Mouse (Mus musculus) brown adipose tissue, adult 24 weeks (tissue): ENCODE results near the gene Alyref. TPM values are rescaled to one million over a fixed set of nuclear protein-coding genes. Genes with fewer than 3 reads are reported as not detected.
A peak's percentile ranks its signal among the peaks of the same experiment; 100 is the strongest.
"Not testable (repeated sequence)": the region's sequence is repeated elsewhere in the genome, so short reads cannot be mapped to it uniquely, and the experiment has no call there.

Experiments used
- H3K27ac ChIP-seq: fragments of 200-500 bp; replicated peaks from 2 replicates; pipeline ENCODE4 v1.5.1; 2012; ENCODE audit warnings: low read depth, mild to moderate bottlenecking, low read length
- H3K4me1 ChIP-seq: fragments of 200-500 bp; 2 replicates; pipeline ENCODE4 v1.6.1; 2012; ENCODE audit warnings: low read length, mixed read lengths; ENCODE audit not compliant: control insufficient read depth, insufficient read depth, insufficient read length
- H3K4me3 ChIP-seq: fragments of 200-500 bp; 2 replicates; pipeline ENCODE4 v1.5.1; 2012; ENCODE audit warnings: low read depth, mild to moderate bottlenecking, low read length, moderate library complexity; ENCODE audit not compliant: insufficient read depth
- polyA plus RNA-seq: library from polyadenylated mRNA; stranded (reverse); fragments of >200 nt; gene quantifications from 2 replicates; pipeline ENCODE4 v1.2.4, GENCODE M21; 2012; ENCODE audit not compliant: missing spikeins, insufficient read depth, insufficient read length

Alyref gene
- polyA plus RNA-seq, 1 experiment = 49.2 TPM

DNA sequence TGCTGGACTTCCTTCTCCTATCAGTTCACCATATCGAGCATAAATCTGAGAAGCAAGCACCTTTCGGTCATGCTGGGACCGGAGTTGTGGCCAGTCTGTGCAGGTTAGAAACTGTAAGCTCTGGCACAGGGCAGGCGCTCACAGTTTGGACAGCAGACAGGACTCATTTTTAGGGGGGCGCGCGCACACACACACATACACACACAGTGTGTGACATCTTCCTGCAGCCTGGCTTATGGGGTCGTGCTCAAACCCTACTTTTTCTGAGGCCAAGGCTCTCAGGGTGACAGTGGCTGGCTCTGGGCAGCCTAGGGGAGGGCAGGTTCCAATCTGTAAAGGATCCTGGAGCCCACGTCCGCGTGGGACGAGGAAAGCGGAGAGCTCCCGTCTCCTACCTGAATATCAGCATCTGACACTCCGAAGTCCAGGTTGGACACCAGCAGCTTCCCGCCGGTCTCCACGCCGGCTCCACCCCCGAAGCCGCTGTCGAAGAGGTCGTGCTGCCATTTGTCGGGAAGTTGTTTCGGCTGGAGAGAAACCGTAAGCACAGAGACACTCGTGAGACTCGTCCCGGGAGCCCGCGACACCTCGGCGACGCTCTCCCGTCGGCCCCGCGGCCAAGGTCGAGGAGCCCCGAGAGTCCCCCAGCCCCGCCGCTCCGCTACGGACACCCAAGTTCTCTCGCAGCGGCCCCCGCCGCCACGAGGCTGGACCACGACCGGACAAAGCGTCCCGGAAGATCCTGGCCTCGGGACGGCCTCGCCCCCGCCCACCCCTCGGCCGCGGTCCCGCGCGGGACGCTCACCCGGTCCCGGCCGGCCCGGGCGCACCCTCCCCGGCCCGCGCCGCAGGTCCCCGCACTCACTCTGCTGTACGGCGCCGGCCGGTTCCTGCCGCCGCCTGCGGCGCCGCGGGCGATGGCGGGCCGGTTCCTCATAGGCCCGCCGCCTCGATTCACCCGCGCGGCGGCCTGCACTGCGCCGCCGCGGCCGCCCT, 627 bp downstream of the Alyref start:
- Histone ChIP-seq H3K27ac (0 out of 2 replicates have a peak overlapping the region, but pooled peaks have one; percentile 42), H3K4me1 (peaks cover 10% of the 10 kb centered on the region), H3K4me3 (peak overlapping the region; percentile 70)

DNA sequence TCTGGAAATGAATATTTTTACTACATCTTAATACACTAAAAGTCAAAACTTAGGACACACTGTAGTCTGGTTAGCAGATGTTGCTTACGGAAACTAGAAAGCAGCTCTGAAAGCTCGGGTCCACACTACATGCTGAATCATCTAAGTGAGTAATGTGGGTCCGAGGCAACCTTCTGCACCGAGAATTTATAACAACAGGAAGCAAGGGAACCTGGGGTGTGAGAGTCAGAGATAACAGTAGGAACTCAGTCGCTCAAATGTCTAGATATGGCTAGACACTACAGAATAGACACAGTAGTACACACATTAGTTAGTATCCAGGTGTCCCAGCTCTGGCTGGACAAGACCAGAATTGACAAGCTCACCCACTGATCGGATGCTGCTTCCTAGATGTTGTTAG, 9.6 kb downstream of the Alyref start:
- no peaks in the 10 kb centered on the region for H3K4me1 ChIP-seq
- no peak overlapping the region for H3K4me3 ChIP-seq
- H3K27ac ChIP-seq = no peak overlapping the region

DNA sequence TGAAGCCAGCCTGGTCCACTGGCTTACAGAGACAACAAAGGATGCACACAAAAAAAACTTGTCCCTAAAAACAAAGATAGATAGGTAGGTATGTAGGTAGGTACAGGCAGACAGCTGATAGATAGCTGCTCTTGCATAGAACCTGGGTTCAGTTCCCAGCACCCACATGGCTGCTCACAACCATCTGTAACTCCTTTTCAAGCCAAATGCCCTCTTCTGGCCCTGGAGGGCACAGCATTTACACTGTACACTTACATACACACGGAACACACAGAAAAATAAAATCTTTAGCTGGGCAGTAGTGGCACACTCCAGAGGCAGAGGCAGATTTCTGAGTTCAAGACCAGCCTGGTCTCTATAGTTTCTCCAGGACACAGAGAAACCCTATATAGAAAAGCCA, 14.2 kb downstream of the Alyref start:
- Histone ChIP-seq H3K4me1 (0 out of 2 replicates have a peak, but pooled peaks cover 3% of the 10 kb centered on the region), H3K27ac (no peak overlapping the region), H3K4me3 (no peak overlapping the region)

DNA sequence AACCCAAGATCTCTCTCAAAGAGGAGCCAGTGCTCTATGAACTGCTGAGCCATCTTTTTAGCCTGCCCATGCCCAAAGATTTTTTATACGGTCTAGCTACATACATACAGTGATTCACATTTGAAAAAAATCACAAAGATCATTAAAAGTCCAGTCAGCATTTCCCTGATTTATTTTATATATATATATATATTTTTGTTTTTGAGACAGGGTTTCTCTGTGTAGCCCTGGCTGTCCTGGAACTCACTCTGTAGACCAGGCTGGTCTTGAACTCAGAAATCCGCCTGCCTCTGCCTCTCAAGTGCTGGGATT, 15.2 kb downstream of the Alyref start:
- H3K4me1 ChIP-seq, H3K27ac ChIP-seq, H3K4me3 ChIP-seq: not testable (repeated sequence)

DNA sequence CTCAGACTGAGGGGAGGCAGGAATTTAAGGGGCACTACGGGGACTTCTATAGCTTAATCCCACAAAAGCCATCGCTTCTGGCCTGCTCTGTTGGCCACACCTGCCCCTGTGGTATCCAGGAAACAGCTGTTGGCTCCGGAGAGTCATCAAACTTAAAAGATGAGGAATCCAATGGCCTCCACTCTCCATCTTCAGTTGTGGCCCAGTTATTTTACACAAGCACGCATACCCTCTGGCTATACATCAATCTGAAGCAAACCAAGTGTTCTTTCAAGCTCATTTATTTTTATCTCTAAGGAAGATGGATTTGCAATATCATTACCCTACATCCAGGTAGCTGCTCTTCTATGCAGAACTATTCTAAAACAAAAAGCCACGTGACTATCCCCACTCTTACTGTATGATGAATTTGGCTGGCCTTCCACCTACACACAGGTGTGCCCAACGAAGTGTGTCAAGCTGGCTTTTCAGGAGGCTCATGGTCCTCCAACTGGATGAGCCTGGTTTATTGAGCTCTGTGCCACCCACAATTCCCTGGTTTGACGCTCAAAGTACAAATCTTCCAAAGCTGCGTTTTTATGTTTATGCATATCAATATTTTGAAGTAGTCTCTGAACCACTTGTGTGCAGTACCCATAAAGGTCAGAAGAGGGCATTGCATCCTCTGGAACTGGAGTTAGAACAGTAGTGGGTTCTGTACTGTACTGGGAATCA, 15.7 kb downstream of the Alyref start:
- Histone ChIP-seq H3K4me3 (peak overlapping the region; percentile 97), H3K27ac (peak overlapping the region; percentile 96), H3K4me1 (0 out of 2 replicates have a peak, but pooled peaks cover 3% of the 10 kb centered on the region)

DNA sequence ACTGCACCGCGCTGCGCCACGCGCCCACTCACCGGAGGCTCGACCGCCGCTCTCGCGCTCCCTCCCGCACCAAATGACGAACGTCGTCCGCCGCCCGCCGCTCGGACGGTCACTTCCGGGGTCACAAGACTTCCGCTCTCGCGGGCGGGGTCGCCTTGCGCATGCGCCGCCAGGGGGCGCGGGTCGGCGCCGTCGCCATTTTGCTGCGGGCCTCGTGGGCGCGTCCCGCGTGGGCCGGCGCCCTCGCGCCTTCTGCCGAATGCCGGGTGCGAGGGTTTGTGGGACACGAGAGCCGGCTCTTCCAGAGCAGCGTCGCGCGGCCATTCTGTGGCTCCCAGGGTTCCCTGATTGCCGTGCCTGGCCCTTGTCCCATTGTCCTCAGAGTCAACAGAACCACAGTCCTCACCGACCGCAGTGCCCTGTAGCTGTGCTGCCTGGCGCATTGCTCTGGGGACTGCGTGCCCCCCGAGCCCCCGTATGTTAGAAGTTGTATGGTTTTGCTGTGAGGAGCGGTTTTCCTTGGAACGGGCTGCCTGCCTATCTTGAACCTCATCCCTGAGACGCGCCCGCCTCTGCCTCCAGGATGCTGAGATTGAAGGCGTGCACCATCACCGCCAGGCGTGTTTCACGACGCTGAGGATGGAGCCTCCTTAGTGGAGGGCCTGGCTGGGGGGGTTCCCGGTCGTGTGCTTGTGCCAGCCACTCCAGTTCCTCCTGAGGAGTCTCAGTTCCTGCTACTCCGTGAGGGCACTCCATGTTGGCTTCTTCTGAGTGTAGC, 16.5 kb downstream of the Alyref start, which contains the start of gene Arhgdia:
Arhgdia (minus strand) TSS at position 135 of the 778 bp plus-strand sequence.
- peak within 1 kb of the TSS; percentile 96 for H3K27ac ChIP-seq
- H3K4me1 ChIP-seq = 0 out of 2 replicates have a peak, but pooled peaks cover 3% of the 10 kb centered on the region
- H3K4me3 ChIP-seq = peak within 1 kb of the TSS; percentile 97

DNA sequence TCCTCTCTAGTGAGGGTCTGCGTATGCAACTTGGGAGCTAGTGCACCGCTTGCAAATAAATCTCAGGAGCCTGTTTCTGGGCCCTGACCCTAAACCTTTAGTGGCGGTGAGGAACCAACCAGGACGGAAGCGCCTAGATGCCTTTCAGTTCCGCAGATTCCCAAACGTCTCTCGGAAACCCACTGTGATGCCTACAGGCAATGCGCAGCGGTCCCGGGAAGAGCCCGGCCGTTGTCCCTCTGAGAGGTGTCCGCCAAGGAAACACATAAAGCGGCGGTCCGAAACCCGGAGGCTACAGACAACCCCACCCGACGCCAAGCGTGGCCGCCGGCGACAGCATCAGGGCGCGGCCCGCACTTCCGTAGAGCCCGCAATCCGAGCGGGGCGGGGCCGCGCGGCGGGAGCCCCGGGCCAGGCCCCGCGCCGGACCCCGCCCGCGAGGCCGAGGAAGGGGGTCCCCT, 17.3 kb downstream of the Alyref start:
- Histone ChIP-seq H3K4me3 (peak overlapping the region; percentile 97), H3K4me1 (0 out of 2 replicates have a peak, but pooled peaks cover 3% of the 10 kb centered on the region), H3K27ac (peak overlapping the region; percentile 93)

DNA sequence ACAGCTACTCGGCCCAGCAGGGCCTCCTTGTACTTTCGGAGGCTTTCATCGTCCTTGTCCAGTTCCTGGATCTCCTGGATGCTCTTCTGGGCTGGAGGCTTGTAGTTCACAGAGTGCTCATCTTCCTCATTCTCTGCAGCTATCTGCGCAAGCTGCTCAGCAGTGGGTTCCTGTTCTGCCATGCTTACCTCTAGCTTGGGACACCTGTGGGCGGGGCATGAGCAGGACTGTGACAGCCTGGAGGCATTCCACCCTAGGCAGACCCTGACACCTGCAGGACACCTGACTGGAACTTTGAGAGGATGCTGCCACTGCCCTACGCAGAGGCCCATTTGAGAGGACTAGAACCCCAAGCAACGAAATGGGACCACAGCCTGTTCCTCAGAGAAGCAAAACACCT, 18.0 kb downstream of the Alyref start:
- peak overlapping the region; percentile 97 for H3K4me3 ChIP-seq

DNA sequence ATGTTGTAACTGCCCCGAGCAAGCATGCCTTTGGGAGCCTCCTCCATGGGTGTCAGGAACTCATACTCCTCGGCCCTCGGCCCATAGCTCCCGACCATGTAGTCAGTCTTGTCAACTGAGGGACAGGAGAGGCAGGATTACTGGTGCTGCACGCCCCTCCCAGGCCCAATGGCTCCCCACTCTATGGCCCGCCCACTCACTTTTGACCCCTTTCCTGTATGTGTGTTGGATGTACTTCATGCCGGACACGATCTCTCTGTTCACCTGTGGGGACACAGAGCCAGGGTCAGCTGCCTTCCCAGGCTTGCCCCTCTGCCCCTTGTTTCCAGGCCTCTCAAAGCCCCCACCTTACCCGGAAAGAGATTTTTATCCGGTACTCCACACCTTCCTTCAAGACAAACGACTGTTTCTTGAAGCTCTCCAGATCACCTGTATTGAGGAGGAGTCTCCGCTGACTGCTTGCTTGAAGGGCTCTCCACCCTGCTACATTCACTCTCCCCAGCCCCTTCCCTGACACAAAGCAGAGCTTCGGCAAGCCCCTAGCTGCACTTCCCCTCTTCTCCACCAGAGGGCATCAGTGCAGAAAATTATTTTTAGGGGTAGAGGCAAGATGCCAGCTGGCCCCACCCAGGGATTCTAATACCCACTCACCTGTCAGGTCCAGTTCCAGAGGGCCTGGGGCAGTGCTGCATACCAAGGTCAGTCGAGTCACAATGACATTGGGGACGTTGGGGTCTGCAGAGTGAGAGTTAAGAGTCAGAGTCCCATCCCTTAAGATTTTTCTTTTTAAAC, 18.7 kb downstream of the Alyref start:
- no peak overlapping the region for H3K27ac ChIP-seq
- 0 out of 2 replicates have a peak, but pooled peaks cover 3% of the 10 kb centered on the region for H3K4me1 ChIP-seq

More for the DNA sequence above, 18.0 kb downstream of the Alyref start:
- H3K4me1 ChIP-seq = 0 out of 2 replicates have a peak, but pooled peaks cover 3% of the 10 kb centered on the region
- peak overlapping the region; percentile 93; the same call in 1 of the 2 replicates for H3K27ac ChIP-seq

DNA sequence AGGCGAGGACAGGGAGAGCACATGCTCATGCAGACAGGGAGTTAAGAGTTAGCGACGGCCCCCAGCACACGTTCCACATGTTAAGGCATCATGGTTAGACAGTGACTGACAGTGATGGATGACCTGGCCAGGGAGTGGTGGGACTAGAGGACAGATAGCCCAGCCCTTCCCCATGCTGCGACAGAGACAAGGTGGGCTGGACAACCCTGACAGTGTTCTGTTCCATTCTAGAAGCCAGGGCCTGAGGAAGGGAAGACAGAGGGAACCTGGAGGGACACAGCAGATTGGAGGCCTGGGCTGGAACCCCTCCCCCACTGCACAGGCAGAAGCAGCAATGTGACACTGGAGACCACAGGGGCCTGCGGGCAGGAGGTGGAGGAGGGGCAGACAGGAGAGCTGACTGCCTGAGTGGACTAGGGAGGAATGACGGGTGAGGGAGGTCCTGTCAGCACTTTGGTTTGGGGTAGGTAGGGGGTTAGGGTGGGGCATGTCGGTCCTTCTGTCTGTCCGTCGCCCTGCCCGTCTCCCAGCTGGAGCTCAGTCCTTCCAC, 19.4 kb downstream of the Alyref start:
- Histone ChIP-seq H3K4me1 (0 out of 2 replicates have a peak, but pooled peaks cover 3% of the 10 kb centered on the region), H3K27ac (no peak overlapping the region), H3K4me3 (no peak overlapping the region)

More for the DNA sequence above, 18.7 kb downstream of the Alyref start:
- H3K4me3 ChIP-seq = peak overlapping the region; percentile 97

DNA sequence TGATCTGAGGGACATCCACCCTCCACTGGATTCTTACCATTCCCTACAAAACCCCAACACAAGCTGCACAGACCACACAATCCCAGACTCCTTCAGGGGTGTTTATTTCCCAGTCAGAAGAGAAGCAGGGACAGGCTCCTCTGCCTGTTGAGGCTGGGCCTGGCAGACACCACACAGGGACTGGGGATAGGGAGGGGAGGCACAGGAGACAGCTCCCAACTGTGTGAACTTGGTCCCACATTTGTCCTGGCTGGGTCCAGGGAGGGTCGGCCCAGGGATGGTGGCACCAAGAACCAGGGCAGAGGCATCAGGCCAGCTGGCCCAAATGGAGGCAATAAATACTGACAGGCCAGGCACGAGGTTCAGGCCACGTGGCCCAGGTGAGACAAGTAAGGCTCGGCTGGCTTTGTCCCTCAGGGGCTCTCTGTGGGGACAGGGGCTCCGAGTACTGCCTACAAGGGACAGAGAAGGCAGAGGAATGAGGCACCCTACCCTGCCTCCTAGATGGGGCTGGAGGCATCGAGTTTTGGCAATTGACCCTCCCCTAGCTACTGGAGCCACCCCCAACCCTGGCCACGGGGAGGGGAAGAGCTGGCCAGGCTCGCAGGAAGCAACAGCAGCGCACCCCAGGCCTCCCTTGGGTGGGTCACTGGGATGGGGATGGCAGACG, 20.0 kb downstream of the Alyref start:
- H3K27ac ChIP-seq = no peak overlapping the region
- H3K4me1 ChIP-seq = 0 out of 2 replicates have a peak, but pooled peaks cover 3% of the 10 kb centered on the region
- H3K4me3 ChIP-seq = no peak overlapping the region

DNA sequence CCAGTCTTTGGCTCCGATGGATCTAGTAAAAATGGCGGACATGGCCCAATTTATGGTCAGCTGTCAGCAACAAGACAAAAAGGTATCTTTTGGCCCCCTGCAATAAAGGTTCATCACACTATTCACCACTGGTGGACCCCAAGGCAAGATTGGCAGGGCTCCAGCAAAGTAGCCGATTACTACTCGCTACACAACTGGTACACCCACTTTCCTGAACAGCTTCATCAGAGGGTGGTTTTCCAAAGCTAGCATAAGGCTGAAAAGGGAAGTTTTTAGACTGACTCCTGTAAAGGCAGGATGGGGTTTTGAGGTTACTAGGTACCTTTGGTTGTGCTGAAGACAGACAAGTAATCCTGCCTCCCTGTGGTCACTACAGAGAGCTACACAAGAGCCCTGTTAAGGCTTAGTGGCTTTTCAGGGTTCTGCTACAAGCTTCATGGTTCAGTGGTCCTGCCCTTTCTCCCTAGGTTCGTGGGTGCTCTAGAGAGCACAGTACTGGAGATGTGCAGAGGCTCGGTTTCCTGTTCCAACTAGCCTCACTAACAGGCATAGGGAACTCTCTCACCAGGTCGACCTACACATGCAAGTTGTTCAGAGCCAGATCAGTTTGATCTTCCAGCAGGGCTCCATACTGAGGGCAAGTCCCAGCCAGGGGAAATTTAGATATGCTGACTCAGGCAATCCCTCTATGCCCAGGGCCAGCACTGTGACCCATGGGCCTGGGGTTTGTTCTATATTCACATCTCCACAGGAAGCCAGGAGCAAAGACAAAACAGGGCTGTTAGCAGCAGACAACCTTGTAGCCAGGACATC, 20.7 kb downstream of the Alyref start:
- H3K27ac ChIP-seq = no peak overlapping the region
- 0 out of 2 replicates have a peak, but pooled peaks cover 3% of the 10 kb centered on the region for H3K4me1 ChIP-seq
- H3K4me3 ChIP-seq = no peak overlapping the region
